Mouse (Mus musculus) ovary, adult 2 months (tissue): ENCODE measurements around the gene Panx2. TPM values are rescaled to one million over a fixed set of nuclear protein-coding genes. Genes with fewer than 3 reads are reported as not detected.

Experiments used
- polyA plus RNA-seq: library from polyadenylated mRNA; depleted of rRNA; stranded (reverse); fragments of >200 nt; gene quantifications from 2 replicates; pipeline ENCODE4 v1.2.3, GENCODE M21; 2012; rRNA removed

The Panx2 gene
- polyA plus RNA-seq = 0.62 and 0.70 TPM in 2 replicates

DNA sequence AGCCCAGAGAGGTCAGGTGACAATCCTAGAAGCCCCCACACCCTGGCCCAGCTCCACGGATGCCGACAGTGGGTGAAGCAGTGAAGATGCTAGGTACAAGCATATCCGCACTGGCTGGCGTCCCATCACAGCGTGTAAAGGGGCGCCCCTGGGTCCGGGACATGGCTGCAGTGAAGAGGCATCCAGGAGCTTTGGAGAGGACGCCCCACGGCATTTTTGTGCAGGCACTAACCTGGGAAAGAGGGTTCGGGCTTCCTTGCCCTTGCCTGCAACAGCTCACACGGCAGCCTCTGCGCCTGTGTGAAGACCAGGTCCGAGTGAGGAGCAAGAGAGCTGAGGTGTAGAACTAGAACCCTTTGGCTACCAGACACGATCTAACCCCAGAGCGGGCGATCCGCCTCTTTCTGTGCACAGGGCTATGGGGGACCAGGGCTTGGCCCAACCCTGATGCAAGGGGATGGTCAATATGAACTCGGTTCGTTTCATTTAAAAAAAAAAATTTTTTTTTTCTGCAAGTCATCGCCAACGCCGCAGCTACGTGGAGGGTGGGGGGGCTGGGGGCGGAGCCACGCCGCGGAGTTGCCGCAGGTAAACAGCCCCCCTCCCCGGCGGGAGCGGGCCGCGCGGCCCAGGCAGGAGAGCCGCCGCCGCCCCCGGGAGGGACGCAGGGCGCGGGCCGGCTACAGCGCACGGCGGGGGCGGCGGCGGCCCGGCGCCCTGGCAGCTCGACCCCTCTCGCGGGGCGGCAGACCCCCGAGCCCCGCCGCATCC, at the start of gene Panx2:
Panx2 (plus strand) TSS at position 574 of the 771 bp plus-strand sequence.

DNA sequence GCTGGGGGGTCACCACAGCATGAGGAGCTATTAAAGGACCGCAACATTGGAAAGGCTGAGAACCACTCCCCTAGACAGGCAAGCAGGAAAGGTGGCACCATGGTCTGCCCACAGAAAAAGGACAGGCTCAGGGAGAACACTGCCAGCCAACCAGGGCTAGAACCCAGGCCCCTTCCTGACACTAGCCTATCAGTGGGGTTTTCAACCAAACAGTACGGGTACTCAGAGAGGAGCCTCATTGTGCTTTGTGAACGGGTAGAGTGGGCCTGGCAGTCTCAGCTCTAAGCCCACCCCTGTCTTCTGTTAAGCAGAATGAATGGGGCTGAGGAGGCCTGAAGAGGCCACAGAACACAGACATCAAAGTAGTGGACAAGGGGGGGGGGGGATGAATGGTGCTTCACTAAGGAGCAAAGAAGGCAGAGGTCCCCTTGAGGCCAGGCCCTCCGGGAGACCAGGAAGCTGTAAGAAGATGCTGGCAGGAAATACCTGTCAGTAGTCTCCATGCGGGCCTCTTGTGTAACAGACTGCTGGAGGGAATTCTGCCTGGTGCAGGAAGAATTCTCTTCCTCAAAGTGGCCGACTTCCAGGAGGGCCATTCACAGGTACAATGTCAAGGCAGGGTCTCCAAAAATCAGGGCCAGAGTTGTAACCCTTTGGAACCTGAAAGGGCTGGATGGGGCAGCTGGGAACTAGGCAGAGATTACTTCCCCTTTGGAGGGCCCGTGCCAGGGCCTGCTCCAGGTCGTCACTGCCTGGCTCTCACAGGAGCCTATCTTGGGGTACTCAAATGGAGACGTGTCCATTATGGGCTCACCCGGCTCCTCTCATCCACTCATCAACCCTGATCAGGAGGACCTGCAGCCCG, 15.3 kb downstream of the Panx2 start, which contains the start of gene Trabd:
Trabd (plus strand) TSS at position 512 of the 865 bp plus-strand sequence.

GRCm38 (mm10) chr15:89088607-89089247, 29.2 kb downstream of the Panx2 start, which contains the start of gene Selenoo:
TSS of gene Selenoo (plus strand) at chr15:89089084.

GRCm38 (mm10) chr15:89122649-89123366, 63.3 kb downstream of the Panx2 start, which contains the start of gene Tubgcp6:
TSS of gene Tubgcp6 (minus strand) at chr15:89123112.

Other genes starting within 250 kb of the Panx2 start
- gene Alg12, start 240.4 kb upstream of the Panx2 start, polyA plus RNA-seq = 28.6 and 32.4 TPM in 2 replicates
- gene Creld2, start 240.1 kb upstream of the Panx2 start, polyA plus RNA-seq = 139 and 159 TPM in 2 replicates
- gene Pim3, start 197.5 kb upstream of the Panx2 start, polyA plus RNA-seq = 63.3 and 98.5 TPM in 2 replicates
- gene Ttll8, start 105.3 kb upstream of the Panx2 start, polyA plus RNA-seq = 0.20 and 0.26 TPM in 2 replicates
- 2.1 and 2.5 TPM in 2 replicates for gene Mlc1, start 80.7 kb upstream of the Panx2 start, polyA plus RNA-seq
- 0.34 and 0.67 TPM in 2 replicates for gene Mov10l1, start 76.8 kb upstream of the Panx2 start, polyA plus RNA-seq
- gene Trabd, start 15.4 kb downstream of the Panx2 start, polyA plus RNA-seq = 58.9 and 62.0 TPM in 2 replicates
- gene Selenoo, start 29.4 kb downstream of the Panx2 start, polyA plus RNA-seq = 73.6 and 94.2 TPM in 2 replicates
- 37.1 and 42.9 TPM in 2 replicates for gene Tubgcp6, start 63.4 kb downstream of the Panx2 start, polyA plus RNA-seq
- 42.8 and 50.8 TPM in 2 replicates for gene Hdac10, start 69.0 kb downstream of the Panx2 start, polyA plus RNA-seq
- 6.4 and 7.5 TPM in 2 replicates for gene Mapk12, start 81.0 kb downstream of the Panx2 start, polyA plus RNA-seq
- 7.5 and 9.2 TPM in 2 replicates for gene Mapk11, start 89.9 kb downstream of the Panx2 start, polyA plus RNA-seq
- 252 and 286 TPM in 2 replicates for gene Plxnb2, start 121.1 kb downstream of the Panx2 start, polyA plus RNA-seq
- gene Dennd6b, start 136.8 kb downstream of the Panx2 start, polyA plus RNA-seq = 28.0 and 31.9 TPM in 2 replicates
- gene Ppp6r2, start 151.8 kb downstream of the Panx2 start, polyA plus RNA-seq = 197 and 489 TPM in 2 replicates